Mouse (Mus musculus) adrenal gland, postnatal 4 days (tissue): Measurements from ENCODE around the gene Kat5. TPM values are rescaled to one million over a fixed set of nuclear protein-coding genes. Genes with fewer than 3 reads are reported as not detected.

ENCODE experiments used
- DNase-seq, 2 experiments: peaks; one replicate each; pipeline ENCODE4 v3.0.0; 2021 to 2022; ENCODE audit warnings: low spot score in 2 of 2, mixed read lengths in 2 of 2
- long read RNA-seq, 2 experiments: library from polyadenylated mRNA; stranded (forward); transcript quantifications; one replicate each; pipeline ENCODE4 v2.0.0; 2021
- total RNA-seq, 2 experiments: library from RNA; stranded (reverse); gene quantifications; 2 replicates each; pipeline ENCODE4 v1.2.3; 2021

The Kat5 gene
- total RNA-seq, result 10 to 100 TPM; 69.0 to 83.1 TPM
- long read RNA-seq, experiment 1, transcript Kat5-201 (14 exons, 2,154 nt), result minor isoform, 7 of 34 reads
- long read RNA-seq, experiment 1, transcript Kat5-206 (13 exons, 1,386 nt), result major isoform, 8 of 34 reads
- long read RNA-seq, experiment 1, partial matches to known transcripts, result 12 of 34 reads
- long read RNA-seq, experiment 1, other reads (novel, unspliced or antisense), result 7 of 34 reads
- long read RNA-seq, experiment 2, transcript Kat5-201 (14 exons, 2,154 nt), result minor isoform, 17 of 80 reads
- long read RNA-seq, experiment 2, transcript Kat5-206 (13 exons, 1,386 nt), result major isoform, 19 of 80 reads
- long read RNA-seq, experiment 2, transcript Kat5-202 (12 exons, 1,905 nt), result minor isoform, 8 of 80 reads
- long read RNA-seq, experiment 2, partial matches to known transcripts, result 18 of 80 reads
- long read RNA-seq, experiment 2, other reads (novel, unspliced or antisense), result 17 of 80 reads

DNA sequence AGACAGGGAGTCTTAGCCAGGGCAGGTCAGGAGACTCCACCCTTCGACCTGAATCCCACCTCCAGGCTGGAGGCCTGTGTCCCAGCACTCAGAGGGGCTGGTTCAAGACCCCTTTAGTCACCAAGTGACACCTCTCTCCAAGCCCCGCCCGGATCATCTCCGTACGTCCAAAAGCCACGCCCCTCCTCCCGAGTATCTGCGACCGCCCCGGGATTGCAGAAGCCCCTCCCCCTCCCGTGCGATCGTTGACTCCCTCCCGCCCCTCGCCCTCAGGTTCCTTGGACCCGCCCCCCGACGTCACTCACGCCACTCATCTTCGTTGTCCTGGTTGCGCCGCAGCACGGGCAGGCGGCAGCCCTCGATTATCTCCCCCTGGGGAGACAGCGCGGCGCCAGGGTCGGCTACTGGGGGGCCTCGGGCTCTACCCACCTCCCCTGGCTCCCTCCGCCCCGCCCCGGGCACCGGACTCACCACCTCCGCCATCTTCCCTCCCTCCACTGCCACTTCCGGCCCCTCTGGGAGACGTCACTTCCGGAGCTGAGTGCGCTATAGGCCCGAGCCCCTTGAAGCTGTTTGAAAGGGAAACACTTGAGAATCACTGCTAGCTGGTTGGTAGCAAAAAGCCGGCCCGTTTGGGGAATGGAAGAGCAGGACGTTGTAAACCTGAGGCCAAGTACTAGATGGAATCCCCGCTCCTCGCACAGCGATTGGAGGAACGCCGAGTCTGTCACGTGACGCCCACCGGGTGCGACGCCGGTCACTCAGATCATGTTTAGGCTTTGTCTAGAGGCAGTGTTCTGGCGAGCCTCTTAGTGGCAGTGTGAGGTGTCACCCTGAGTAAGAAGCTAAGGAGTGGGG lies at the start of gene Kat5:
TSS of gene Kat5 (minus strand) at position 691 of the 858 bp plus-strand sequence.
- peak; percentile 72 to 86 for DNase-seq

DNA sequence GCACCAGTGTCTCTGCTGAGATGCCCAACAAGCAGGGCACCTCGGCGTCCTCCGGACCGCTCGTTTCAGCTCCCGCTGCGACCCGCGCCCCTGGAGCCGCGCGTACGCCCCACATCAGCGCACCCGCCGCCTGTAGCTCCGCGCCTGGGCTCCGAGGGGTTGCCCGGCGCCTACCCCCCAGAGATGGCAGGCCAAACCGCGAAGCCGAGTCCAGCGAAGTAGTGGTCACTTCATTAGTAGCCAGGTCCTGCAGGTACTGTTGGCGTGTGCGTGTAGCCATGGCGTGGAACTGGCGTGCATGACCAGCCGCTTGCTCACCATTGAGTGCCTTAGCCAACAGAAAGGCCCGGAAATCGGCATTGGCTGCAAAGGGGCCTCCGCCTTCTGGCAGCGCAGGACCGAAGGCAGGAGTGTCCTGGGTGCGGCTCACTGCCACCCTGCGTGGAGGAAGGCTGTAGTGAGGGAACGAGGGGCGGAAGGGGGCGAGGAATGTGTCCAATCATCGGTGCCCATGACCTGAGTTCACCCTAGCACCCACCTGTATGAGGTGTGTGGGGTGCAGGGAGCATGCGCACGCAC lies 44.8 kb upstream of the Kat5 start:
- DNase-seq, result no peak

DNA sequence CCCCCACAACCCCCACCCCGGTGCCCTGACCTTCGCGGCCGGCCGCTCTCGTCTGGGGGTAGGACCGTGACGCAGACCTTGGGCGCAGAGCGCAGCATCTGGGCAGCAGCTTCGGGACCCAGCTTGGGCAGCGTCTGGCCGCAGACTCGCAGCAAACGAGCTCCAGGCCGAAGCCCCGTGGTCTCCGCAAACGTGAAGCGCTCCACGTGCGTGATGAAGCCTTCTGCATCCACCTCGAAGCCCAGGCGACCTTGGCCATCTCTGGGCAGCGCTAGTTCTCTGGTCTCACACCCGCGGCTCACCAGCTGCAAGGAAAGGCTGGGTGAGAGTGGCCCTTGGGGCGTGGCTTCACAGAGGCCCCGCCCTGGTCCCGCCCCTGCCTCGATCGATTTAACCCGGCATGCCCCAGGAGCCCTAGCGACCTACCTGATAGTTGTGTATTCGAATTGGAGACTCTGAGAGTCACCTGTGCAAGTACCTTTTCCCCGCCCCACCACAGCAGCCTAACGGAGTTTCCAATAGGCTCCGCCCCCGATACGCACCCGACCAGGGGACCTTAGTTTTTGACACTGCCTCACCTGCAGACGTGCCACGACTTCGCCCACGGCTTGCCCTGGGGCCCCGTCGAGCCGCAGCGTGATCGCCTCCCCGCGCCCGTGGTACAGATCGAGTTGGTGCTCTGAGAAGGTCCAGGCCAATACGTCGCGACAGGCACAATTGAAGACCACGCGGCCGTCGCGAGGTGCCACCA lies 44.1 kb upstream of the Kat5 start:
- no peak for DNase-seq

GRCm38 (mm10) chr19:5652570-5652969 lies 42.5 kb upstream of the Kat5 start:
- DNase-seq, result no peak

DNA sequence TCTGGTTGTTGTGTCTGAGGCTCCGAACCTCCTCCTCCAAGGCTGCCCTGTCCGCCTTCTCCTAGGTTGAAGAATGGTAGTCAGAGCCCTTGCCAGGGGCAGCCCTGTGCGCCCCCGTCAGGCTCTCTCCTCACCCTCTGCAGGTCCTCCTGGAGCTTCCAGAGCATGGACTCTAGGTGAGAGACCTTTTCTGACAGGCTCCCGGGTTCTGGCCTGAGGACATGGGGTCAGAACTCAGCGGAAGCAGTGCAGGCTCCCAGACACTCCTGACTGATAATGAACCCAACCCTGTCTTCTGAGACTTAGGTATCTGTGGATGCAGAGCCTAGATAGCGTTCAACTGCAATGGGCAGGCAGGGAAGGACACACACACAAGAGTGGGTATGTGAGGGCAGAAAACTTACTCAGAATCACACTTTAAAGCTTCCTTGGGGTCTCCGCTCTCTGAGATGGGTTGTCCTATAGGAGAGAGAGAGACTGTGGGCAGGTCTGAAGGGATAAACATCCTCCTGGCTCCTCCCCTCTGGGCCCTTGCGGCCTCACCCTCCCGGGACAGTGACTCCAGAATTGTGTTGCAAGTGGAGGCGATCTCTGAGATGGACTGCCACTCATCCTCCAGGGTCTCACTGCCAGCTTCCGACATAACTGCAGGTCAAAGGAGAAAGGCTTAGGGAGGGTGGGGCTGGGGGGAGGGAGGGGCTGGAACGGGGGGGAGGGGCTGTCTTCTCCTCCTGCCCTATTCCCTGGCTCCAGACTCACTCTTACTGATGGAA lies 41.7 kb upstream of the Kat5 start:
- DNase-seq, result no peak

DNA sequence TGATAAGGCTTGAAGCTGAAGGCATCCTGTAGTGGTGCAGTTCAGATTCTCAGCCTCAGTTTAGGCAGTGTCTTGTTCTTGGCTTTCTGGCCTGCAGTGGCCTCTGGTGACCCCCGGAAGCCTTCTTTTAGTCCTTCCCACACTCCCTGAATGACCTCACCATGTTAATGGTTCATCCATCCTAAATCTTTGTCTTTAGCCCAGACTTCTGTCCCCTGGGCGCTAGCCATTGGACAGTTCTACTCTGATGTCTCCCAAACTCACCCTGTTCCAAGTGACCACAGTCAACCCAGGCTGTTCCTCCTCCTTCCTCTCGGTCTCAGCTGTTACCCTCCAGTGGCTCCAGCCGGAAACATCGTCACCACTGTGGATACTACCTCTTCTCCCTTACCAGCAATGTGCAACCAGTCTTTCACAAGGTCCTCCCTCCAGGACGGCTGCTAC lies 39.3 kb upstream of the Kat5 start:
- DNase-seq, result no peak

DNA sequence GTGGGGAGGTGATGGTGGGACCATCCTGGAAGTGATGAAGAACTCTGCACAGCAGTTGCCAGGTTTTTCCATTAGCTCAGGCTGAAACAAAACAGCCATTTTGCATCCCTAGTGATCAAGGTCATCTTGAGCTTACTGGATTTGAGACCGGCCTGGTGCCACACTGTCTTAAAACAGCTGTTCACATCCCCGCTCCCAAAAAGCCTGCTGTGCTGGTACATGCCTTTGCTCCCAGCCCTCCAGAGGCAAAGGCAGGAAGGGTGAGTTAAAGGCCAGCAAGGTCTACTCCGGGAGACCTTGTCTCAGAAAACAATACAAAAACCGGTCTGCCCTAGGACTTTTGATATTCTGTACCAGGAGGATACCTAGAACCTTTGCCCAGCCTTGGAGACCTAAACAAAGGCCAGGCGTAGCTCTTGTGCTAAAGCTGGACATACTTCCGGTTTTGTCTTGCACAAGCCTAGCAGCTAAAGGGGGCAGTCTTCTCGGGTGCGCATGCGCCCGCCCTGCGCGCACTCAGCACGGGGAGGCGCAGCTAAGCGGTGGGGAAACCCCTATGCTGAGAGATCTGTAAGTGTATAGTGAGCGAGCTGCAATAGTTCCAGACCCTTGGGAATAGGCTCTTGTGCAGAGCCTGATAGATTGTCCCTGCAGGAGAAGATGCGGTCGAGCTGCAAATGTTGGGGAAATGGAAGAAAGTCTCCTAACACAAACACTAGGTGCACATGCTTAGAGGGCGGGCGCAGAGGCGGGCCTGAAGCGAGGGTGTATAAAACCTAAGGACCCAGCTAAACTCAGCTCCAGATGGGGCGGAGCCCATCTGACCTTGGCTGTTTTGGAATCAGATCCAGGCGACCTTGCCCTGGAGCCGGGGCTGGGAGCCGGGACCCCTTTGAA lies 38.6 kb upstream of the Kat5 start:
- peak; percentile 61 to 76 for DNase-seq

DNA sequence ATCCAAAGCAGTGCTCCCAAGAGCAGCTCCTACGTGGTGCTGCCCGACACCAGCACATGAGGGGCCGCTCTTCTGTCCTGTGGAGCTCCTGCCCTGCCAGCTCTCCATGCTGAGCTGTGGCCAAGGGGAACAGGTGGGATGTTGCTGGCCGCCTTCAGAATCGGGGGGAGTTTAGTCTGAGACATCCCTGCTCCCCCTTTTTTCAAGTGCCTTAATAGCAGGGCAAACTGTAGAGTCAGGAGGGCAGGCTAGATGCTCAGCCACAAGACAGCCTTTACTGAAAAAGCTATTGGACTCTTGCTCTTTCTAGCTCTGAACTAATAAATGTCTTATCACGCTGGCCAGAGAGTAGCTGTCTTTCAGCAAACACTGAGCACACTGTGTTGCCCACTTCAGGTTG lies 37.8 kb upstream of the Kat5 start:
- no peak for DNase-seq

DNA sequence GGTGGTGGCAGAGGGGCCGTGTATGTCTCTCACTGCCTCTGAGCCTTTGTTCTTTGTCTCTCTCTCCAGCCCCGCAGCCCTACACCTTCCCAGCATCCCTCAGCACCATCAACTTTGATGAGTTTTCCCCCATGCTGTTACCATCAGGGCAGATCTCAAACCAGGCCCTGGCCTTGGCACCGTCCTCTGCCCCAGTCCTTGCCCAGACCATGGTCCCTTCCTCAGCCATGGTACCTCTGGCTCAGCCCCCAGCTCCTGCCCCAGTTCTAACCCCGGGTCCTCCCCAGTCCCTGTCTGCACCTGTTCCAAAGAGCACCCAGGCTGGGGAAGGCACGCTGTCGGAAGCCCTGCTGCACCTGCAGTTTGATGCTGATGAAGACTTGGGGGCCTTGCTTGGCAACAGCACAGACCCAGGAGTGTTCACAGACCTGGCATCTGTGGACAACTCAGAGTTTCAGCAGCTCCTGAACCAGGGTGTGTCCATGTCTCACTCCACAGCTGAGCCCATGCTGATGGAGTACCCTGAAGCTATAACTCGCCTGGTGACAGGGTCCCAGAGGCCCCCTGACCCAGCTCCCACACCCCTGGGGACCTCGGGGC lies 36.8 kb upstream of the Kat5 start:
- no peak for DNase-seq

DNA sequence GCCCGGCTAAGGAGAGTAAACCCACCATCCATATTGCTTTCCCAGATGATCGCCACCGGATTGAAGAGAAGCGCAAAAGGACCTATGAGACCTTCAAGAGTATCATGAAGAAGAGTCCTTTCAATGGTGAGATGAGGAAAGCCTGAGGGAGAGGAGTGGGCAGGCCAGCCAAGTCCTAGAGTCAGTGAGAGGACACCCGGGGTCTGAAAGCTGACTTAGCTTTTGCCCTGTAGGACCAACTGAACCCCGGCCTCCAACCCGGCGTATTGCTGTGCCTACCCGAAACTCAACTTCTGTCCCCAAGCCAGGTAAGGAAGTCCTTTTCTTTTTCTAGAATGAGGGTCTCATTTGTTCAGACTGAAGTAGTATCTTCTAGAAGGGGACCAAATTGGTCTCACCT lies 35.2 kb upstream of the Kat5 start:
- no peak for DNase-seq

- DNase-seq, result no peak
These were observed 31.6 kb upstream of the Kat5 start for GRCm38 (mm10) chr19:5641641-5642040.

DNA sequence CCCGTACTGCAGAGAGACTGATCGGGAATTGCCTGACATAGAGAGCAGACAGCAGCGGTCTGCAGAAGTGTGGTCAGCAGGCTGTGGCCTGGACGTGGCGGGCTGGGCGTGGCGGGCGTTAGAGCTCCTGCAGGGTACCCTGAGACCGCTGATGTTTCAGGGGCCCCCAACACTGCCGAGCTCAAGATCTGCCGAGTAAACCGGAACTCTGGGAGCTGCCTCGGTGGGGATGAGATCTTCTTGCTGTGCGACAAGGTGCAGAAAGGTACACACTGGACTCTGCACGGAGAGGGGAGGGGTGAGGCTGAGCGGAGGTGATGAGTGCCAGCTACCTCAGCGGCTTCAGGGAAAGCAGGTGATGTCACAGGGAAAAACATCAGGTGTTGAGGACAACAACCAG lies 31.0 kb upstream of the Kat5 start:
- DNase-seq, result no peak

DNA sequence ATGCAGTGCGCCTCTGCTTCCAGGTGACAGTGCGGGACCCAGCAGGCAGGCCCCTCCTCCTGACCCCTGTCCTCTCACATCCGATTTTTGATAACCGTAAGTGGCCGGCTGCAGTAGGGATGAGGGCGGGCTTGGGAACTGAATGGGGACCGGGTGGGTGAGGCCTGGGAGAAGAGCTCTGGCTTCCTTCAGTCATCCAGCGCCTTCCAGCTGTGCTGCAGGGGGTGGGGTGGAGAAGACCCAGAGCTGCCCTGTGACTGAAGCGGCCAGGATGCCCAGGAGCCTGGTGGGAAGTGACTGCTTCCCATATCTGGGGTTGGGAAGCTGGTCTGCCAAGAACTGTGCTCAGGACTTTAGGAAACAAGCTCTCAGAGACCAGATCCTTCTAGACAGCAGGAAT lies 30.3 kb upstream of the Kat5 start:
- DNase-seq, result no peak

- DNase-seq, result no peak
These were observed 28.5 kb upstream of the Kat5 start for GRCm38 (mm10) chr19:5638416-5639005.

DNA sequence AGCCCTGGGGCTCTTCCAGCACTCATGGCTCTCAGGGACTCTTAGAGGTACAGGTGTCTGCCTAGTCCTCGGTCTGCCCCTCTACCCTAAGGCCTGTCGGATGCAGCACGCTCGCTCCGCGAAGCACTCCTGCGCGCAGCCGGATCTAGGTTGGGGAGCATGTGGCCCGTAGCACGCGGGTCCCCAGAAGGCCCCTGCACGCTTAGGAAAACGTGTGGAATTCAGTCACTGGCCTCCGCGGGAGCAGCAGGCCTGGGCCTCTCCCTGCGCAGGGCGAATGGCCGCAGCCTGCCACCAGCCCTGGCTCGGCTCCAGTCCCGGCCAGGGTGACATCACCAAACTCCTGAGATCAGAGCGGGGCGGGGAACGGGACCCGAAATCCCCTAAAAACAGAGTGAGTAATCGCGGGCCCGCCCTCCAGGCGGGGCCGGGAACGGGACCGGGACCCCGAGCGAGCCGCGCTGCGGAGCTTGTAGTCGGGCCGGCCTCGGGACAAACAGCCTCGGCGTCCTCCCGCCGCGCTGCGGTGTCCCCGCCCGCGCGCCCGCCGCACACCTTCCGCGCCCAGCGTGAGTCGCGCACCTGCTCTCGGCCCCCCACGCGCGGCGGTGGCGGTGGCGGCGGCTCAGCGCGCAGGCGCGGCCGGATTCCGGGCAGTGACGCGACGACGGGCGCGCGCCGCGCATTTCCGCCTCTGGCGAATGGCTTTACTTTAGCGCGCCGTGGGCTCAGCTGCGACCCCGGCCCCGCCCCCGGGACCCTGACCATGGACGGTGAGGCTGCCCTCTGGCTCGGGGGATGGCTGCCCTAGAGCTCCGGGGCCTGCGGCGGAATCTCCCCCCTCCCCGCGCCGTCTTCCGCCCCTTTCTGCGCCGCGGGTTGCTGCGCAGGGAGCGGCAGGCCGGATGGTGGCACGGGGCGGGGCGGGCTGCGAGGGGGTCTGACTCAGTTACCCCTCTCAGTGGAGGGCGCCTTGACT lies 27.3 kb upstream of the Kat5 start, which contains the start of gene Rela:
TSS of gene Rela (plus strand) at position 415 of the 979 bp plus-strand sequence.
- DNase-seq, result peak; percentile 79 to 85

DNA sequence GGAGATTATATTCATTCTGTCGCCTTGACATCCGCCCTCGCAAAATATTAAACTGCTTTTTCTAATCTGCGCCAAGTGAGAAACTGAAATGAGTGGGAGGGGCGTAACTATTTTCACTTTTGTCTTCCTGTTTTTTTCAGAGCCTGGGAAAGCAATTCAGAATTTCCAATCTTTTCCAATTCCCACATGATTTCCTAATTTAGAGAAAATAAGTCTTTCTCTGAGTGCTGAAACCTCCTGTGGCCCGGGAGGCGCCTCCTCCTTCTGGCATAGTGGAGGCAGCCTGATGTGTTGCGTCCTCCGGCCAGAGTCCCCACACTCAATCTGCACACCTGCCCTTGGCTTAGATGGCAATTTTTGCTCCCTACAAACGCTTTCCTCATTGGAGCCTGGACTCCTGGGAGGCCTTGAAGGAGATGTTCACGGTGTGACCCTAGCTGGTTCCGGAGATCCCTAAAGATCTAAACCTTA lies 26.6 kb upstream of the Kat5 start:
- DNase-seq, result no peak

DNA sequence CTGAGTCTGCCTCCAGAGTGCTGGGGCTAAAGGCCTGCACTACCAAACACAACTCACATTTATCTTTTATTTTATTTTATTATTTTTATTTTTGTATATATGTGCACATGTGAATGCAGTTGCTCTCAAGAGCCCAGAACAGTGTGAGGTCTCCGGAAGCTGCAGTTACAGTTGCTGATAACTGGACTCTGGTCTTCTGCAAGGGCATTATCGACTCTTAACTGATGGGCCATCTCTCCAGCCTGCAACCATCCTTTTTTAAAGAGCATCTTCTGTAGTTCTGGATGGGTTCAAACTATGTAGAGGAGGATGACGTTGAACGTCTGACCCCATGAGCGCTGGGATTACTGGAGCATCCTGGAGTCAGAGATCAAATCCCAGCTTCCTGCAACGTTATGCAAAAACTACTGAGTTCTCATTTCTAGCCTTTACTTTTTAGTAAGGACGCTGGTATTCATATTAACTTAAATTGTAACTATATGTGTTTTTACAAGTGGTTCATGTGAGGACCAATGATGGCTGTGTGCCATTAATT lies 26.1 kb upstream of the Kat5 start:
- no peak for DNase-seq
